Mouse (Mus musculus) liver, adult 2 months (tissue): ENCODE results near the gene 4930535I16Rik. TPM values are rescaled to one million over a fixed set of nuclear protein-coding genes. Genes with fewer than 3 reads are reported as not detected.

ENCODE experiments used
- DNase-seq: peaks from one replicate; pipeline ENCODE4 v3.0.0-alpha.2; 2011; ENCODE audit warnings: low read depth, low spot score; ENCODE audit errors: extremely low read depth
- H3K27ac ChIP-seq: fragments of 200-500 bp; replicated peaks from 2 replicates; pipeline ENCODE4 v1.5.1; 2012; ENCODE audit warnings: low read depth, mild to moderate bottlenecking, control low read depth, inconsistent platforms, low read length; ENCODE audit not compliant: insufficient read depth
- H3K27me3 ChIP-seq: fragments of 200-500 bp; 2 replicates; pipeline ENCODE4 v1.6.1; 2012; ENCODE audit warnings: mild to moderate bottlenecking, moderate library complexity, low read length, inconsistent platforms; ENCODE audit not compliant: control insufficient read depth, insufficient read depth
- H3K36me3 ChIP-seq: fragments of 200-500 bp; 2 replicates; pipeline ENCODE4 v1.6.1; 2012; ENCODE audit warnings: low read length, inconsistent platforms; ENCODE audit not compliant: control insufficient read depth, insufficient read depth
- H3K4me1 ChIP-seq: fragments of 200-500 bp; 2 replicates; pipeline ENCODE4 v1.6.1; 2011; ENCODE audit warnings: low read length; ENCODE audit not compliant: control insufficient read depth, insufficient read depth
- H3K4me3 ChIP-seq: fragments of 200-500 bp; 2 replicates; pipeline ENCODE4 v1.5.1; 2011; ENCODE audit warnings: low read depth, mild to moderate bottlenecking, control low read depth, low read length, moderate library complexity; ENCODE audit not compliant: insufficient read depth
- H3K79me2 ChIP-seq: fragments of 200-500 bp; 2 replicates; pipeline ENCODE4 v1.6.1; 2012; ENCODE audit warnings: inconsistent platforms, mild to moderate bottlenecking, low read length, moderate library complexity; ENCODE audit not compliant: control insufficient read depth, insufficient read depth
- H3K9ac ChIP-seq: fragments of 200-500 bp; 2 replicates; pipeline ENCODE4 v1.6.1; 2012; ENCODE audit warnings: low read depth, mild to moderate bottlenecking, control low read depth, inconsistent platforms, low read length
- CTCF ChIP-seq: fragments of 200-500 bp; IDR thresholded peaks from 2 replicates; pipeline ENCODE4 v1.5.1; 2011; ENCODE audit warnings: low read depth, low read length, control low read depth
- POLR2A ChIP-seq: fragments of 200-500 bp; IDR thresholded peaks from 2 replicates; pipeline ENCODE4 v1.6.1; 2011; ENCODE audit warnings: low read length, control low read depth; ENCODE audit not compliant: insufficient read depth; ENCODE audit errors: extremely low read depth
- WGBS: fragments of 180-500 bp; shearing (Covaris S2); methylation state at CpG from one replicate; pipeline ENCODE4 v1.1.7; 2018; 5-methylcytosine and 5-hydroxymethylcytosine counted together
- polyA plus RNA-seq: library from polyadenylated mRNA; depleted of rRNA; stranded (reverse); fragments of >200 nt; gene quantifications from 2 replicates; pipeline ENCODE4 v1.2.3, GENCODE M21; 2012
- total RNA-seq: library from RNA; depleted of rRNA; stranded (reverse); fragments of >200 nt; gene quantifications from 2 replicates; pipeline ENCODE4 v1.2.3, GENCODE M21; 2014

Gene 4930535I16Rik
- total and polyA plus RNA-seq, 2 experiments: 0.21 TPM; not detected in 1

- H3K79me2 ChIP-seq: peaks cover 23% of the 10 kb centered on the region
- H3K4me3 ChIP-seq: no peak overlapping the region
- peaks cover 10% of the 10 kb centered on the region; the same call in 1 of the 2 replicates for H3K4me1 ChIP-seq
- no peak for TF ChIP-seq POLR2A
- no peak for TF ChIP-seq CTCF
- no peak for DNase-seq
- WGBS: 71% methylated on average over 2 of the region's 2 CpGs
- peak overlapping the region; percentile 8; the same call in 1 of the 2 replicates for H3K9ac ChIP-seq
- no peak overlapping the region for H3K27ac ChIP-seq
- H3K36me3 ChIP-seq: peaks cover 27% of the 10 kb centered on the region
- no peaks in the 10 kb centered on the region for H3K27me3 ChIP-seq
These were observed 1.0 kb upstream of the 4930535I16Rik start for GRCm38 (mm10) chr4:123918851-123919250.

GRCm38 (mm10) chr4:123916748-123917547 lies 874 bp downstream of the 4930535I16Rik start, which contains the start of gene Rragc:
Gene Rragc, plus strand, starts transcription at chr4:123917446.
- peak within 1 kb of the TSS; percentile 93 for H3K4me3 ChIP-seq
- peaks cover 18% of the 10 kb centered on the region for H3K36me3 ChIP-seq
- WGBS: under 1% methylated on average over 49 of the region's 49 CpGs
- H3K79me2 ChIP-seq: peaks cover 29% of the 10 kb centered on the region
- TF ChIP-seq POLR2A: peak; percentile 72
- no peak for TF ChIP-seq CTCF
- peaks cover 10% of the 10 kb centered on the region; the same call in 1 of the 2 replicates for H3K4me1 ChIP-seq
- H3K27ac ChIP-seq: peak within 1 kb of the TSS; percentile 85
- DNase-seq: peak; percentile 90
- H3K27me3 ChIP-seq: no peaks in the 10 kb centered on the region
- peak within 1 kb of the TSS; percentile 98 for H3K9ac ChIP-seq

DNA sequence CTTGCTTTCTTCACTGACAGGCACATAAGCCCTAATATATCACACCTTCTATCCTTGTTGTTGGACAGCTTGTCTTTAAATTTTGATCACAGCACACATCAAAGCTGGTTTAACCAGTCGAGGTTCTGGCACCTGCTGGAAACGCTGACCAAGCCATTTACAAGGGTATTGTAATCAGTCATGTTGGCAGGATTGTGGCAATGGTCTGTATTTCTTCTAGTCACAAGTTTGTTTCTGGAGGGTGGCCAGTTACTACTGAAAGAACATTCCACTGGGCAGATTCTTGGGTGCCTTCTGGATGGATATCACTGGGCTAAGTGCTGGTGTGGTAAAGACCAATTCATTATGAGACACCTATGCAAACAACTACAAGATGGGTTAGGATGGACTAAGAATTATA lies 5.4 kb downstream of the 4930535I16Rik start:
- peaks cover 11% of the 10 kb centered on the region for H3K36me3 ChIP-seq

DNA sequence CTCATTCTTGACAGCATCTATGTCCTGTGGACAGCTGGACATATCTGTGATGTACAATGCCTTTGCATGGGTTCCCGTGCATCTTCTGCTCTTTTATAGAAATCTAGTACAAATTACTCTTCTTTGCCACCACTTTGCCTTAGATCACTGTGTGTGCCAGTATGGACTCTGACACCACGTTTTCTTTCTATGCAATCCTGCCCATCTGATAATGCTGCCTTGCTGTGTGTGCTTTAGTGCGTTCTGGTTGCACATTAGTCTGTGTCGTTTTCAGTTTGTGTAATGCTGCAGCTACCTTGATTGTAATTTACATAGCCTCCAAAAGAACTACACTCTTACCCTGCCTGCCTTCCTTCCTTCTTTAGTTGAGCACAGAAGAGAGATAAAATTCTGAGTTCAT lies 6.3 kb downstream of the 4930535I16Rik start:
- DNase-seq: peak; percentile 84
- Histone ChIP-seq H3K79me2 (peaks cover 25% of the 10 kb centered on the region; the same call in 1 of the 2 replicates), H3K27ac (no peak overlapping the region), H3K36me3 (peaks cover 11% of the 10 kb centered on the region), H3K27me3 (no peaks in the 10 kb centered on the region), H3K4me3 (no peak overlapping the region), H3K4me1 (peaks cover 8% of the 10 kb centered on the region), H3K9ac (no peak overlapping the region)
- 19% methylated on average over 4 of the region's 4 CpGs for WGBS
- no peak for TF ChIP-seq CTCF
- no peak for TF ChIP-seq POLR2A

More for the DNA sequence above, 5.4 kb downstream of the 4930535I16Rik start:
- H3K4me1 ChIP-seq: peaks cover 8% of the 10 kb centered on the region
- H3K4me3 ChIP-seq: no peak overlapping the region
- H3K27ac ChIP-seq: no peak overlapping the region
- WGBS: 17% methylated on average over 2 of the region's 2 CpGs
- H3K27me3 ChIP-seq: no peaks in the 10 kb centered on the region
- H3K9ac ChIP-seq: no peak overlapping the region
- peak; percentile 49 for DNase-seq
- no peak for TF ChIP-seq POLR2A
- no peak for TF ChIP-seq CTCF
- peaks cover 31% of the 10 kb centered on the region for H3K79me2 ChIP-seq

DNA sequence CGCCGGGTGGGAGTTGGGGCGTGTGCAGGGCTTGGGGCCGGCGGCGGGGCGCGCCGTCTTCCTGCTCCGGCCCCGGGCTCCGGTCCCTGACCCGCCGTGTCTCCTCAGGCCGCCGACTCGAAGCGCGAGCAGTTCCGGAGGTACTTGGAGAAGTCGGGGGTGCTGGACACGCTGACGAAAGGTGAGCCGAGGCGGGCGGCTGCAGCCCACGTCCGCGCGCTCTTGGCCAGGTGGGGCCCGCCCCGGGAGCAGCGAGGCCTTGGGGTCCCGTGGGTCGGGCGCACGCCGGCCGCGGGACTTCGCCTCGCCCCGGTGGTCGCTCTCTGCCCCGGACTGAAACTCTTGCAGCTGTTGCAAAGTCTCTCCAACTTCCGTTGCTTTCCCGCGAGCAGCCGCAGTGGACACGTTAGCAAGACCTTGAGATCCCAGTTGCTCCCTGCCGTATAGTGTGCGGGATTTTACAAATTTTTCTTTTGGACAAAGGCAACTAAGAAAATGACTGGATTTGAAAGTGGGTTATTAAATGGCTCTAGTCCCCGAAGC lies 12.6 kb downstream of the 4930535I16Rik start:
- Histone ChIP-seq H3K27me3 (no peaks in the 10 kb centered on the region), H3K9ac (peak overlapping the region; percentile 79), H3K4me1 (0 out of 2 replicates have a peak, but pooled peaks cover 2% of the 10 kb centered on the region), H3K79me2 (peaks cover 12% of the 10 kb centered on the region; the same call in 1 of the 2 replicates), H3K4me3 (peak overlapping the region; percentile 73), H3K27ac (peak overlapping the region; percentile 16), H3K36me3 (peaks cover 5% of the 10 kb centered on the region)
- under 1% methylated on average over 53 of the region's 53 CpGs for WGBS
- DNase-seq: peak; percentile 27
- TF ChIP-seq CTCF (no peak), POLR2A (no peak)
